Mouse (Mus musculus) testis, postnatal 10 days (tissue): ENCODE measurements at regions not wholly inside any gene's neighbourhood (a gene's known extent, or its start where the extent isn't known, plus 50 kb on each side); places are given as distances from the start of the nearest gene placed in this dataset.

Experiments
- DNase-seq: peaks from one replicate; pipeline ENCODE4 v3.0.0; 2021; ENCODE audit warnings: low spot score

- no peak for DNase-seq
Measured at GRCm38 (mm10) chr1:61576758-61577157, 61.9 kb upstream of the Pard3b start.

GRCm38 (mm10) chr1:61587251-61587650 is 51.4 kb upstream of the Pard3b start:
- no peak for DNase-seq
